Mouse (Mus musculus) testis, adult 10 weeks (tissue): ENCODE data around the gene Fndc3c1. TPM values are rescaled to one million over a fixed set of nuclear protein-coding genes. Genes with fewer than 3 reads are reported as not detected.

Experiments
- polyA plus RNA-seq: library from polyadenylated mRNA; stranded (reverse); fragments of 350-450 nt; fragmentation: Illumina TruSeq; extraction: RNeasy Lipid Tissue Mini Kit (QIAGEN cat#74804); gene quantifications from one replicate; pipeline ENCODE4 v1.2.3, GENCODE M21; 2014; ENCODE audit warnings: low read depth, low replicate concordance

The Fndc3c1 gene
- polyA plus RNA-seq: 6.5 TPM

DNA sequence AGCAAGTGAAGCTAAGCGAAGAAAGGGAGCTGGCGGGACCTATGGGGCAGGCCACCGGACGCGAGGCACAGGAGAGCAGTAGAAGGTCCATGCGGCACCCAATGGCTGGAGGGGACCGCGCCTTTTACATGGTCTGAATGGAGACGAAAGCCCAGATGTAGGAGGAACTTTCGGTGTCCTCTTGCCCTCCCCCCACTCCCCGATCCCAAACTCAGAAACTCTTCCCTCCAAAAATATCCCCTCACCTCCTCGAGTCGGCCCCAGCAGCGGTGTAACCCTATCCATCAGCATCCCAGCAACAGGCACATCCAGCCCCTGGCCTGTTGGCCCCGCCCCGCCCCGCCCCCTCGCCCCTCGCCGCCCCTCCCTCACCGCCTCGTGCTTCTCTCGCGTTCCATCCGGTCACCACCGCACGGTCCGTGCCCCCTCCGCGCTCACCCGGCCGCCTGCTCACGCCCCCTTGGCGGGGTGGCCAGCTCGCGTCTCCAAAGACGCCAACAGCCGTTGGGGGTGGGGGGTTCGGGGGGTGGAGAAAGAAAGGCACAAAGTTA is at the start of gene Fndc3c1:
Gene Fndc3c1, minus strand, starts transcription at position 301 of the 551 bp plus-strand sequence.

Other genes starting within 250 kb of the Fndc3c1 start
- not detected for gene Fnd3c2, start 230.0 kb downstream of the Fndc3c1 start, polyA plus RNA-seq
- gene Gm5127, start 97.8 kb upstream of the Fndc3c1 start, polyA plus RNA-seq: not detected
- gene Cysltr1, start 118.3 kb upstream of the Fndc3c1 start, polyA plus RNA-seq: 0.73 TPM